Mouse (Mus musculus): ENCODE results near the gene Pde4d. TPM values are rescaled to one million over a fixed set of nuclear protein-coding genes. Genes with fewer than 3 reads are reported as not detected.

Pde4d gene
- polyA plus RNA-seq, 2 experiments = 11.7 to 17.3 TPM

DNA sequence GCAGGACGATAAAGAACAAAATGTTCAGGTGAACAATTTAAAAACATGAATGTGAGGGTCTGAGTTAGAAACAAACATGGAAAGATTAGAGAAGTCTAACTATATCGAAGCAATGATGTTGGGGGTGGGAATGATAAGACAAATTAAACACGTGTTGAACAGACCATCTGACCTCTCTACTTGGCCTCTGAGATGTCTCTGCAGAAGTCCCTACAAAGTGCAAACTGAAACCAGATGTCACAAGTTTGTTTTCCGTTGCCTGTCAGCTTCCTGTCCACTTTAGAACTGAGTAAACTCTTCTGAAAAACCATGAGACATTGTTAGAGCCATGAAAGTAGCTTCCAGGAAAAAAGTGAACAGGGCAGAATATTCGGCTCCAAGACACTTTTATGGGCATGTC, 404.3 kb downstream of the Pde4d start:
- no peak overlapping the region for H3K4me3 ChIP-seq (replicated peaks; ENCODE audit: low read length)
- WGBS = 21% methylated on average over 5 of the region's 5 CpGs
- no peaks in the 10 kb centered on the region for H3K27me3 ChIP-seq (ENCODE audit: control insufficient read depth, insufficient read depth, low read length)
- no peak overlapping the region for H3K27ac ChIP-seq (replicated peaks; ENCODE audit: low read depth, low read length)
- no peaks in the 10 kb centered on the region for H3K36me3 ChIP-seq (ENCODE audit: control insufficient read depth, insufficient read depth, low read length)
- no peak for TF ChIP-seq POLR2A (IDR thresholded peaks at IDR 0.05; ENCODE audit: borderline replicate concordance, extremely low read depth, insufficient read depth, insufficient read length)
- ATAC-seq (ENCODE audit: low FRiP score, low read depth) (no peak), DNase-seq (ENCODE audit: low spot score) (no peak)
- no peak overlapping the region for H3K4me2 ChIP-seq (replicated peaks; ENCODE audit: low read depth, low read length, severe bottlenecking)
- H3K9ac ChIP-seq (ENCODE audit: low read depth, low read length, severe bottlenecking) = no peak overlapping the region
- H3K4me1 ChIP-seq (ENCODE audit: control insufficient read depth, insufficient read depth, low read length) = no peaks in the 10 kb centered on the region
- no peaks in the 10 kb centered on the region for H3K9me3 ChIP-seq (ENCODE audit: control insufficient read depth, low read length)

- TF ChIP-seq POLR2A (IDR thresholded peaks at IDR 0.05; ENCODE audit: borderline replicate concordance, extremely low read depth, insufficient read depth, insufficient read length) = no peak
- ATAC-seq (ENCODE audit: low FRiP score, low read depth) (no peak), DNase-seq (ENCODE audit: low spot score) (no peak)
- H3K36me3 ChIP-seq (ENCODE audit: control insufficient read depth, insufficient read depth, low read length) = no peaks in the 10 kb centered on the region
- H3K4me2 ChIP-seq (replicated peaks; ENCODE audit: low read depth, low read length, severe bottlenecking) = no peak overlapping the region
- 81% methylated on average over 6 of the region's 6 CpGs for WGBS
- H3K27me3 ChIP-seq (ENCODE audit: control insufficient read depth, insufficient read depth, low read length) = no peaks in the 10 kb centered on the region
- no peaks in the 10 kb centered on the region for H3K9me3 ChIP-seq (ENCODE audit: control insufficient read depth, low read length)
- H3K4me3 ChIP-seq (replicated peaks; ENCODE audit: low read length) = no peak overlapping the region
- no peak overlapping the region for H3K27ac ChIP-seq (replicated peaks; ENCODE audit: low read depth, low read length)
- H3K9ac ChIP-seq (ENCODE audit: low read depth, low read length, severe bottlenecking) = no peak overlapping the region
- H3K4me1 ChIP-seq (ENCODE audit: control insufficient read depth, insufficient read depth, low read length) = no peaks in the 10 kb centered on the region
Observed at GRCm38 (mm10) chr13:108856776-108857435, 407.2 kb downstream of the Pde4d start.

GRCm38 (mm10) chr13:108859336-108859735, 409.6 kb downstream of the Pde4d start:
- Histone ChIP-seq H3K27me3 (ENCODE audit: control insufficient read depth, insufficient read depth, low read length) (no peaks in the 10 kb centered on the region), H3K36me3 (ENCODE audit: control insufficient read depth, insufficient read depth, low read length) (no peaks in the 10 kb centered on the region), H3K27ac (replicated peaks; ENCODE audit: low read depth, low read length) (no peak overlapping the region), H3K9me3 (ENCODE audit: control insufficient read depth, low read length) (no peaks in the 10 kb centered on the region), H3K4me3 (replicated peaks; ENCODE audit: low read length) (no peak overlapping the region), H3K4me1 (ENCODE audit: control insufficient read depth, insufficient read depth, low read length) (no peaks in the 10 kb centered on the region), H3K9ac (ENCODE audit: low read depth, low read length, severe bottlenecking) (no peak overlapping the region), H3K4me2 (replicated peaks; ENCODE audit: low read depth, low read length, severe bottlenecking) (no peak overlapping the region)
- no peak for TF ChIP-seq POLR2A (IDR thresholded peaks at IDR 0.05; ENCODE audit: borderline replicate concordance, extremely low read depth, insufficient read depth, insufficient read length)
- no peak for DNase-seq (ENCODE audit: low spot score)
- 72% methylated on average over 3 of the region's 3 CpGs for WGBS
- no peak for ATAC-seq (ENCODE audit: low FRiP score, low read depth)

- Histone ChIP-seq H3K36me3 (ENCODE audit: control insufficient read depth, insufficient read depth, low read length) (no peaks in the 10 kb centered on the region), H3K27ac (replicated peaks; ENCODE audit: low read depth, low read length) (no peak overlapping the region), H3K9me3 (ENCODE audit: control insufficient read depth, low read length) (no peaks in the 10 kb centered on the region), H3K4me2 (replicated peaks; ENCODE audit: low read depth, low read length, severe bottlenecking) (no peak overlapping the region), H3K27me3 (ENCODE audit: control insufficient read depth, insufficient read depth, low read length) (no peaks in the 10 kb centered on the region), H3K4me1 (ENCODE audit: control insufficient read depth, insufficient read depth, low read length) (no peaks in the 10 kb centered on the region), H3K9ac (ENCODE audit: low read depth, low read length, severe bottlenecking) (no peak overlapping the region), H3K4me3 (replicated peaks; ENCODE audit: low read length) (no peak overlapping the region)
- TF ChIP-seq POLR2A (IDR thresholded peaks at IDR 0.05; ENCODE audit: borderline replicate concordance, extremely low read depth, insufficient read depth, insufficient read length) = no peak
- 74% methylated on average over 7 of the region's 7 CpGs for WGBS
- DNase-seq (ENCODE audit: low spot score) = no peak
- ATAC-seq (ENCODE audit: low FRiP score, low read depth) = no peak
Observed at GRCm38 (mm10) chr13:108860737-108861136, 411.0 kb downstream of the Pde4d start.

DNA sequence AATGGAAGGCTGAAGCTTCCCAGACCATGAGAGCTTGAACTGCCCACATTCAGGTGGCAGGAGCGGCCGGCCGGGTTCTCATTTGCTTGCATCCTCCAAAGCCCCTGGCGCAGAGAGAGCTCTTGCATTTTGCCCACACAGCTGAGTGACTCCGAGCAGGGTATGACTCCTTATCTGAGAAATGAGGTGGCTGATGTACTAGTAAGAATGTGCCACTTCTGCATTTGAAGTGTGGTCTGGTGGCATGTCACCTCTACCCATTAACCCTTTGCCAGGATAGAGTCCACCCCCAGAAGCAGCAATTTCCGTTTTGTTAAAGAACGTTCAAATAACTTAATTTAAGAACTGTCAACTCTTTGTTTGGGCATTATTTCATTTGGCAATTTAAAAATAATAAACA, 412.0 kb downstream of the Pde4d start:
- Histone ChIP-seq H3K27me3 (ENCODE audit: control insufficient read depth, insufficient read depth, low read length) (no peaks in the 10 kb centered on the region), H3K9ac (ENCODE audit: low read depth, low read length, severe bottlenecking) (no peak overlapping the region), H3K27ac (replicated peaks; ENCODE audit: low read depth, low read length) (no peak overlapping the region), H3K4me1 (ENCODE audit: control insufficient read depth, insufficient read depth, low read length) (no peaks in the 10 kb centered on the region), H3K9me3 (ENCODE audit: control insufficient read depth, low read length) (no peaks in the 10 kb centered on the region), H3K4me2 (replicated peaks; ENCODE audit: low read depth, low read length, severe bottlenecking) (no peak overlapping the region), H3K36me3 (ENCODE audit: control insufficient read depth, insufficient read depth, low read length) (no peaks in the 10 kb centered on the region), H3K4me3 (replicated peaks; ENCODE audit: low read length) (no peak overlapping the region)
- DNase-seq (ENCODE audit: low spot score) = no peak
- WGBS = 92% methylated on average over 7 of the region's 7 CpGs
- ATAC-seq (ENCODE audit: low FRiP score, low read depth) = no peak
- TF ChIP-seq POLR2A (IDR thresholded peaks at IDR 0.05; ENCODE audit: borderline replicate concordance, extremely low read depth, insufficient read depth, insufficient read length) = no peak

All from limb, embryonic 14.5 days (tissue).